Mouse (Mus musculus) forebrain, postnatal 0 days (tissue): ENCODE data around the gene Rab21. TPM values are rescaled to one million over a fixed set of nuclear protein-coding genes. Genes with fewer than 3 reads are reported as not detected.

ENCODE experiments used
- ATAC-seq: fragments of 200-750 bp; cut with Nextera tagmentation; 2 replicates; pipeline ENCODE4 v1.8.0; 2017; ENCODE audit warnings: mild to moderate bottlenecking, moderate library complexity
- DNase-seq: peaks from one replicate; pipeline ENCODE4 v3.0.0-alpha.2; 2015
- H3K27ac ChIP-seq: fragments of 300-500 bp; sonication (generic); 2 replicates; pipeline ENCODE4 v1.5.1; 2014; ENCODE audit warnings: low read depth, mild to moderate bottlenecking, antibody characterized with exemption, low read length, moderate library complexity, mixed read lengths
- H3K27me3 ChIP-seq: fragments of 300-500 bp; sonication (generic); 2 replicates; pipeline ENCODE4 v1.6.1; 2014; ENCODE audit warnings: mild to moderate bottlenecking, low read length, mixed read lengths; ENCODE audit not compliant: insufficient read depth
- H3K36me3 ChIP-seq: fragments of 300-500 bp; sonication (generic); 2 replicates; pipeline ENCODE4 v1.6.1; 2014; ENCODE audit warnings: mild to moderate bottlenecking, moderate library complexity; ENCODE audit not compliant: insufficient read depth
- H3K4me1 ChIP-seq: fragments of 300-500 bp; sonication (generic); 2 replicates; pipeline ENCODE4 v1.6.1; 2014; ENCODE audit warnings: antibody characterized with exemption; ENCODE audit not compliant: insufficient read depth
- H3K4me2 ChIP-seq: fragments of 300-500 bp; sonication (generic); 2 replicates; pipeline ENCODE4 v1.6.1; 2014; ENCODE audit warnings: low read depth, mild to moderate bottlenecking, moderate library complexity
- H3K4me3 ChIP-seq: fragments of 300-500 bp; sonication (generic); 2 replicates; pipeline ENCODE4 v1.5.1; 2014; ENCODE audit warnings: low read depth, low read length, mixed read lengths
- H3K9ac ChIP-seq: fragments of 300-500 bp; sonication (generic); 2 replicates; pipeline ENCODE4 v1.6.1; 2014; ENCODE audit warnings: mild to moderate bottlenecking
- H3K9me3 ChIP-seq: fragments of 300-500 bp; sonication (generic); 2 replicates; pipeline ENCODE4 v1.6.1; 2016; ENCODE audit warnings: low read length
- CTCF ChIP-seq: sonication (generic); IDR thresholded peaks from 2 replicates; pipeline ENCODE4 v1.5.1; 2016; ENCODE audit warnings: antibody characterized with exemption, control low read depth, low read depth
- WGBS: fragments of 180-500 bp; shearing (Covaris S2); extraction: QIAGEN DNeasy Blood & Tissue Kit; methylation state at CpG from one replicate; pipeline ENCODE4 v1.1.7; 2014; 5-methylcytosine and 5-hydroxymethylcytosine counted together
- polyA plus RNA-seq: library from polyadenylated mRNA; unstranded; fragments of >200 nt; fragmentation: Nextera tagmentation; extraction: Ambion mirVana; gene quantifications from 2 replicates; pipeline ENCODE4 v1.2.1, GENCODE M21; 2015
- total RNA-seq: library from RNA; depleted of rRNA; stranded (reverse); fragments of >200 nt; gene quantifications from 2 replicates; pipeline ENCODE4 v1.2.3, GENCODE M21; 2014

Rab21 gene
- total and polyA plus RNA-seq, 2 experiments from 2014 or later, result 14.8 to 34.7 TPM

GRCm38 (mm10) chr10:115262261-115262660, 53.1 kb downstream of the Rab21 start:
- Histone ChIP-seq H3K27me3 (no peaks in the 10 kb centered on the region), H3K27ac (no peak overlapping the region), H3K4me1 (no peaks in the 10 kb centered on the region), H3K4me3 (no peak overlapping the region), H3K9me3 (no peaks in the 10 kb centered on the region), H3K36me3 (no peaks in the 10 kb centered on the region), H3K9ac (no peak overlapping the region), H3K4me2 (no peak overlapping the region)
- no peak for TF ChIP-seq CTCF
- no peak for ATAC-seq
- no peak for DNase-seq
- 89% methylated on average over 2 of the region's 2 CpGs for WGBS

GRCm38 (mm10) chr10:115261428-115261827, 54.0 kb downstream of the Rab21 start:
- no peaks in the 10 kb centered on the region for H3K36me3 ChIP-seq
- TF ChIP-seq CTCF, result no peak
- no peak overlapping the region for H3K27ac ChIP-seq
- no peaks in the 10 kb centered on the region for H3K27me3 ChIP-seq
- no peak for ATAC-seq
- no peak for DNase-seq
- 89% methylated on average over 3 of the region's 3 CpGs for WGBS
- no peak overlapping the region for H3K4me3 ChIP-seq
- no peak overlapping the region for H3K4me2 ChIP-seq
- H3K4me1 ChIP-seq, result no peaks in the 10 kb centered on the region
- no peaks in the 10 kb centered on the region for H3K9me3 ChIP-seq
- no peak overlapping the region for H3K9ac ChIP-seq

GRCm38 (mm10) chr10:115256162-115256561, 59.2 kb downstream of the Rab21 start:
- no peak for DNase-seq
- Histone ChIP-seq H3K9me3 (no peaks in the 10 kb centered on the region), H3K27me3 (no peaks in the 10 kb centered on the region), H3K4me1 (0 out of 2 replicates have a peak, but pooled peaks cover 7% of the 10 kb centered on the region), H3K36me3 (no peaks in the 10 kb centered on the region), H3K9ac (no peak overlapping the region), H3K4me3 (no peak overlapping the region), H3K27ac (no peak overlapping the region), H3K4me2 (no peak overlapping the region)
- WGBS, result 89% methylated on average over 5 of the region's 5 CpGs
- no peak for ATAC-seq
- no peak for TF ChIP-seq CTCF

- H3K4me1 ChIP-seq, result 0 out of 2 replicates have a peak, but pooled peaks cover 14% of the 10 kb centered on the region
- DNase-seq (no peak), ATAC-seq (no peak)
- 82% methylated on average over 3 of the region's 3 CpGs for WGBS
- no peaks in the 10 kb centered on the region for H3K27me3 ChIP-seq
- no peaks in the 10 kb centered on the region for H3K9me3 ChIP-seq
- no peak overlapping the region for H3K4me2 ChIP-seq
- no peaks in the 10 kb centered on the region for H3K36me3 ChIP-seq
- H3K9ac ChIP-seq, result no peak overlapping the region
- TF ChIP-seq CTCF, result no peak
- no peak overlapping the region for H3K4me3 ChIP-seq
- H3K27ac ChIP-seq, result no peak overlapping the region
Measured at GRCm38 (mm10) chr10:115253521-115253920, 61.9 kb downstream of the Rab21 start.

GRCm38 (mm10) chr10:115252321-115252757, 63.1 kb downstream of the Rab21 start:
- H3K36me3 ChIP-seq, result no peaks in the 10 kb centered on the region
- peak; percentile 7 for DNase-seq
- no peak for ATAC-seq
- TF ChIP-seq CTCF, result no peak
- H3K4me1 ChIP-seq, result 0 out of 2 replicates have a peak, but pooled peaks cover 14% of the 10 kb centered on the region
- no peaks in the 10 kb centered on the region for H3K27me3 ChIP-seq
- peak overlapping the region; percentile 54 for H3K4me2 ChIP-seq
- H3K4me3 ChIP-seq, result peak overlapping the region; percentile 90
- H3K9ac ChIP-seq, result peak overlapping the region; percentile 39; the same call in 1 of the 2 replicates
- H3K9me3 ChIP-seq, result no peaks in the 10 kb centered on the region
- no peak overlapping the region for H3K27ac ChIP-seq
- 15% methylated on average over 10 of the region's 10 CpGs for WGBS

GRCm38 (mm10) chr10:115251088-115251934, 64.1 kb downstream of the Rab21 start, which contains the start of gene Tbc1d15:
Gene Tbc1d15, minus strand, starts transcription at chr10:115251467.
- Histone ChIP-seq H3K9me3 (no peaks in the 10 kb centered on the region), H3K9ac (peak within 1 kb of the TSS; percentile 83), H3K4me3 (peak within 1 kb of the TSS; percentile 90), H3K4me1 (0 out of 2 replicates have a peak, but pooled peaks cover 14% of the 10 kb centered on the region), H3K27me3 (no peaks in the 10 kb centered on the region), H3K36me3 (no peaks in the 10 kb centered on the region), H3K4me2 (peak within 1 kb of the TSS; percentile 54), H3K27ac (peak within 1 kb of the TSS; percentile 62)
- no peak for TF ChIP-seq CTCF
- ATAC-seq, result peak; percentile 99
- peak; percentile 99 for DNase-seq
- WGBS, result 1% methylated on average over 66 of the region's 67 CpGs
